Mouse (Mus musculus): ENCODE measurements around the gene Aadac.

DNA sequence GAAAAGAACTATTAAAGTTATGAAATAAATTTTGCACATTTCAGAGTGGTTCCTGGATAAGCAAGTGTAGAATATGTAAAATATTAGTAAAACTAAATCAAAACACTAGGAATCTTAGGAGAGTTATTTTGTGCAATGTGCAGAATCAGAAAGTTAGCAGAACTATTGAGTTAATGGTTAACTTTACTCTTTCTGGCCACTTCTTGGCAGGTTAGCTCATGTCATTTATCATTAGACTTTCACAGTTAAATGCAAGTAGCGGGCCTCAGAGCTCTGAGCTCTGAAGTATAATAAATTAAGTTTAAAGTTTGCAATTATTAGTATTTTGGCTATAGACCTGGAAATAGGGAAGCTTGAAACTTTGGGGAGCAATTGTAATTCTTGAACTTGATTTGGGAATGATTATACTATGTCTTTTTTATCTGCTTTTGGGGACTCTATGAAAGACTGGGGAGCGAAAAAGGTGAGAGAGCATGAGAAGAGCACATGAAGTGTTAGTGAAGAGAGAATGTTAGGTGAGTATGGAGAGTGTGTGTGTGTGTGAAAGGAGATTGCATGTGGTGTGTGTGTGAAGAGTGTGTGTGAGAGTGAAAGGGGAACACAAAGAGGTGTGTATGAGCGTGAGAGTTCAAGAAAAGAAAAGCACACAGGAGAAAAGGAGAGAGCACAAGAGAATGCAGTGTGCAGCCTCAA, 20.9 kb downstream of the Aadac start:
- TF ChIP-seq CTCF (IDR thresholded peaks at IDR 0.05; ENCODE audit: low read depth) (no peak), EP300 (IDR thresholded peaks at IDR 0.05; ENCODE audit: low read depth) (no peak)
